Mouse (Mus musculus) liver, embryonic 11.5 days (tissue): ENCODE measurements around the gene Gdf15. TPM values are rescaled to one million over a fixed set of nuclear protein-coding genes. Genes with fewer than 3 reads are reported as not detected.
"Not testable (repeated sequence)": the region's sequence is repeated elsewhere in the genome, so short reads cannot be mapped to it uniquely, and the experiment has no call there.

Source experiments
- ATAC-seq: fragments of 200-750 bp; cut with Nextera tagmentation; replicated peaks from 2 replicates; pipeline ENCODE4 v1.8.0; 2017; ENCODE audit warnings: moderate number of reproducible peaks, mild to moderate bottlenecking, moderate TSS enrichment, moderate library complexity; ENCODE audit not compliant: low FRiP score
- DNase-seq: peaks from one replicate; pipeline ENCODE4 v3.0.0-alpha.2; 2017; ENCODE audit warnings: low spot score
- H3K27ac ChIP-seq: fragments of 300-500 bp; sonication (generic); 2 replicates; pipeline ENCODE4 v1.5.1; 2014; ENCODE audit warnings: mild to moderate bottlenecking, low read depth, low read length, control low read depth
- H3K27me3 ChIP-seq: fragments of 300-500 bp; sonication (generic); replicated peaks from 2 replicates; pipeline ENCODE4 v1.6.1; 2014; ENCODE audit warnings: low read length, mixed read lengths; ENCODE audit not compliant: control insufficient read depth, insufficient read depth
- H3K36me3 ChIP-seq: fragments of 300-500 bp; sonication (generic); 2 replicates; pipeline ENCODE4 v1.6.1; 2014; ENCODE audit warnings: mild to moderate bottlenecking, low read length, moderate library complexity, mixed read lengths; ENCODE audit not compliant: control insufficient read depth, insufficient read depth
- H3K4me1 ChIP-seq: fragments of 300-500 bp; sonication (generic); replicated peaks from 2 replicates; pipeline ENCODE4 v1.6.1; 2014; ENCODE audit warnings: low read length, mixed read lengths; ENCODE audit not compliant: control insufficient read depth, insufficient read depth
- H3K4me2 ChIP-seq: fragments of 300-500 bp; sonication (generic); 2 replicates; pipeline ENCODE4 v1.6.1; 2014; ENCODE audit warnings: mild to moderate bottlenecking, control low read depth, moderate library complexity
- H3K4me3 ChIP-seq: fragments of 300-500 bp; sonication (generic); 2 replicates; pipeline ENCODE4 v1.5.1; 2014; ENCODE audit warnings: low read depth, low read length, control low read depth
- H3K9ac ChIP-seq: fragments of 300-500 bp; sonication (generic); 2 replicates; pipeline ENCODE4 v1.6.1; 2014; ENCODE audit warnings: low read depth, low read length, control low read depth
- H3K9me3 ChIP-seq: fragments of 300-500 bp; sonication (generic); 2 replicates; pipeline ENCODE4 v1.6.1; 2016; ENCODE audit warnings: low read length, inconsistent platforms, mixed read lengths; ENCODE audit not compliant: control insufficient read depth
- WGBS: fragments of 180-500 bp; shearing (Covaris S2); extraction: QIAGEN DNeasy Blood & Tissue Kit; methylation state at CpG from one replicate; pipeline ENCODE4 v1.1.7; 2014; 5-methylcytosine and 5-hydroxymethylcytosine counted together
- polyA plus RNA-seq: library from polyadenylated mRNA; unstranded; fragments of >200 nt; fragmentation: Nextera tagmentation; extraction: Ambion mirVana; gene quantifications from 2 replicates; pipeline ENCODE4 v1.2.1, GENCODE M21; 2014

The Gdf15 gene
- polyA plus RNA-seq, 1 experiment from 2014 or later = 4.2 TPM

- H3K27me3 ChIP-seq = no peaks in the 10 kb centered on the region
- H3K9me3 ChIP-seq = no peaks in the 10 kb centered on the region
- H3K4me2 ChIP-seq = peak overlapping the region; percentile 90
- H3K4me1 ChIP-seq = peaks cover 64% of the 10 kb centered on the region
- H3K9ac ChIP-seq = no peak overlapping the region
- peaks cover 29% of the 10 kb centered on the region for H3K36me3 ChIP-seq
- DNase-seq = no peak
- ATAC-seq = no peak
- WGBS = 84% methylated on average over 12 of the region's 12 CpGs
- H3K4me3 ChIP-seq = peak overlapping the region; percentile 62
- H3K27ac ChIP-seq = no peak overlapping the region
These were observed 36.4 kb downstream of the Gdf15 start for GRCm38 (mm10) chr8:70595811-70596210.

- Histone ChIP-seq H3K4me2 (peak overlapping the region; percentile 90), H3K36me3 (peaks cover 33% of the 10 kb centered on the region), H3K4me3 (peak overlapping the region; percentile 62), H3K9me3 (no peaks in the 10 kb centered on the region), H3K9ac (peak overlapping the region; percentile 70), H3K4me1 (peaks cover 55% of the 10 kb centered on the region), H3K27ac (peak overlapping the region; percentile 66), H3K27me3 (no peaks in the 10 kb centered on the region)
- WGBS = 6% methylated on average over 82 of the region's 82 CpGs
- ATAC-seq (peak; percentile 14; the same call in 1 of the 2 replicates), DNase-seq (peak; percentile 71)
These were observed 37.4 kb downstream of the Gdf15 start for GRCm38 (mm10) chr8:70594621-70595564.

- H3K36me3 ChIP-seq = peaks cover 37% of the 10 kb centered on the region
- peak within 1 kb of the TSS; percentile 66 for H3K27ac ChIP-seq
- H3K9ac ChIP-seq = peak within 1 kb of the TSS; percentile 70
- H3K27me3 ChIP-seq = no peaks in the 10 kb centered on the region
- DNase-seq (peak; percentile 93), ATAC-seq (peak; percentile 89)
- H3K4me3 ChIP-seq = peak within 1 kb of the TSS; percentile 62
- H3K9me3 ChIP-seq = no peaks in the 10 kb centered on the region
- WGBS = under 1% methylated on average over 40 of the region's 40 CpGs
- H3K4me1 ChIP-seq = peaks cover 50% of the 10 kb centered on the region
- peak within 1 kb of the TSS; percentile 90 for H3K4me2 ChIP-seq
These were observed 38.2 kb downstream of the Gdf15 start, which contains the start of gene Isyna1 for GRCm38 (mm10) chr8:70593961-70594609. Isyna1 (plus strand) TSS chr8:70594373.

- ATAC-seq = no peak
- no peaks in the 10 kb centered on the region for H3K9me3 ChIP-seq
- peak overlapping the region; percentile 70 for H3K9ac ChIP-seq
- H3K4me3 ChIP-seq = peak overlapping the region; percentile 62
- H3K27me3 ChIP-seq = no peaks in the 10 kb centered on the region
- H3K36me3 ChIP-seq = peaks cover 35% of the 10 kb centered on the region
- peak overlapping the region; percentile 90 for H3K4me2 ChIP-seq
- DNase-seq = no peak
- 60% methylated on average over 8 of the region's 8 CpGs for WGBS
- H3K4me1 ChIP-seq = peaks cover 41% of the 10 kb centered on the region
- H3K27ac ChIP-seq = peak overlapping the region; percentile 66
These were observed 39.1 kb downstream of the Gdf15 start for GRCm38 (mm10) chr8:70593173-70593572.

- ATAC-seq = no peak
- Histone ChIP-seq H3K4me3 (no peak overlapping the region), H3K4me1 (peaks cover 25% of the 10 kb centered on the region), H3K4me2 (no peak overlapping the region), H3K27ac (no peak overlapping the region), H3K27me3 (no peaks in the 10 kb centered on the region), H3K36me3 (peaks cover 30% of the 10 kb centered on the region), H3K9ac (no peak overlapping the region), H3K9me3 (no peaks in the 10 kb centered on the region)
- WGBS = 91% methylated on average over 12 of the region's 12 CpGs
- no peak for DNase-seq
These were observed 40.7 kb downstream of the Gdf15 start for GRCm38 (mm10) chr8:70591569-70591968.

GRCm38 (mm10) chr8:70587955-70588354 is 44.3 kb downstream of the Gdf15 start:
- H3K9ac ChIP-seq, H3K27ac ChIP-seq, DNase-seq, H3K27me3 ChIP-seq, H3K4me3 ChIP-seq, H3K4me1 ChIP-seq, H3K4me2 ChIP-seq, H3K9me3 ChIP-seq, ATAC-seq: not testable (repeated sequence)
- H3K36me3 ChIP-seq = peaks cover 36% of the 10 kb centered on the region
- WGBS = 79% methylated on average over 4 of the region's 4 CpGs

- no peaks in the 10 kb centered on the region for H3K4me1 ChIP-seq
- no peak overlapping the region for H3K9ac ChIP-seq
- no peak overlapping the region for H3K4me2 ChIP-seq
- WGBS = 47% methylated on average over 7 of the region's 7 CpGs
- H3K4me3 ChIP-seq = no peak overlapping the region
- H3K27me3 ChIP-seq = no peaks in the 10 kb centered on the region
- DNase-seq (no peak), ATAC-seq (peak; percentile 46; the same call in 1 of the 2 replicates)
- H3K36me3 ChIP-seq = peaks cover 29% of the 10 kb centered on the region
- H3K9me3 ChIP-seq = no peaks in the 10 kb centered on the region
- no peak overlapping the region for H3K27ac ChIP-seq
These were observed 47.0 kb downstream of the Gdf15 start for GRCm38 (mm10) chr8:70585258-70585652.

GRCm38 (mm10) chr8:70584606-70585257 is 47.5 kb downstream of the Gdf15 start:
- WGBS = 90% methylated on average over 9 of the region's 9 CpGs
- no peak for ATAC-seq

More at GRCm38 (mm10) chr8:70584606-70585257, 47.5 kb downstream of the Gdf15 start:
- Histone ChIP-seq H3K4me3 (no peak overlapping the region), H3K9me3 (no peaks in the 10 kb centered on the region), H3K4me2 (no peak overlapping the region), H3K27me3 (no peaks in the 10 kb centered on the region), H3K27ac (no peak overlapping the region), H3K36me3 (peaks cover 29% of the 10 kb centered on the region), H3K9ac (no peak overlapping the region), H3K4me1 (no peaks in the 10 kb centered on the region)
- no peak for DNase-seq
